Mouse (Mus musculus) C2C12 (cell line): ENCODE results near the gene Nfat5.

Experiments used
- CTCF ChIP-seq: IDR thresholded peaks from one replicate; pipeline ENCODE4 v1.5.1; 2011; ENCODE audit not compliant: control insufficient read depth, insufficient read depth, insufficient read length
- FOSL1 ChIP-seq: IDR thresholded peaks from one replicate; pipeline ENCODE4 v1.8.0; 2011; ENCODE audit warnings: mild to moderate bottlenecking, low read length; ENCODE audit not compliant: poor library complexity, insufficient read depth, severe bottlenecking

DNA sequence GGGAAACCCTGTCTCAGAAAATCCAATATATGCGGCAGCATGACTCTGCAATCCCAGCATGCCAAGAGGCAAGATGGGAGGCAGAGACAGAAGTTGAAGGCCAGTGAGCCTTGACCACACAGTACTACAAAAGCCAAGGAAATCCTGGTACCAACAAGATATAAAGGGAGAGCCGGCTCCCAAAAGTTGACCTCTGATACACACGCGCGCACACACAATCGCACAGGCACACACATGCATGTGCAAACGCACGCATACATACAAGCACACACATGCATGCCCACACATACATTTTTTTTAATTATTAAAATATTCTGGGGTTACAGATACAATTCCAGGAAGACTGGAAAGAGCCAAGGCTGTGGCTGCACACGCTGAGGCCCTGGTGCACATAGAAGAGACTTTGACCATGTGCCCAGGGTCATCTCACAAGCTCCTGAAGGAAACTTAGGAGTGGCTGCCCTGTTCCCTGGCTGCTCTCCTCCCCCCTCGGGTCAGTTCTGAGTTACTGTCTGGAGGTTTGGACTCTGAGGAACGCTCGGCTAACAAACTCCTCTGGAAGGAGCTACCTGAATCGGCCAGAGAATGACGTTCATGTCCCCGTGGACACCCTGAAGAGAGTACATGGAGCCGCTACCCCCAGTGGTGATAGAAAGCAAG, 97.3 kb downstream of the Nfat5 start:
- TF ChIP-seq FOSL1 (no peak), CTCF (no peak)
